Mouse (Mus musculus) adrenal gland (tissue): Measurements from ENCODE around the gene Ephx4.

Source experiments
- intact Hi-C: fragments of 180-260 bp; cut with DNase I; formaldehyde crosslinking; loops from one replicate; pipeline ENCODE4 v1.15.1; 2025

The Ephx4 gene

GRCm38 (mm10) chr5:107431249-107431648 lies 28.7 kb downstream of the Ephx4 start, which contains the start of gene Lpcat2b:
TSS of gene Lpcat2b (plus strand) at chr5:107431549.
- intact Hi-C loops, result no loop called here

- intact Hi-C loops, result no loop called here
Measured at GRCm38 (mm10) chr5:107434001-107434400, 31.5 kb downstream of the Ephx4 start.

- intact Hi-C loops, result loop anchor here (5.0 kb wide), 1 partner anchor 79 kb away; no protein-coding TSS in a partner anchor
Measured at GRCm38 (mm10) chr5:107436185-107436584, 33.6 kb downstream of the Ephx4 start.

- intact Hi-C loops, result loop anchor here (5.0 kb wide), 1 partner anchor 79 kb away; no protein-coding TSS in a partner anchor
Measured at GRCm38 (mm10) chr5:107436587-107437209, 34.2 kb downstream of the Ephx4 start.

GRCm38 (mm10) chr5:107437464-107438281 lies 35.1 kb downstream of the Ephx4 start, which contains the start of gene Btbd8:
TSS of gene Btbd8 (plus strand) at chr5:107437997.
- intact Hi-C loops, result loop anchor here (5.0 kb wide), 1 partner anchor 80 kb away; no protein-coding TSS in a partner anchor

- intact Hi-C loops, result loop anchor here (5.0 kb wide), 1 partner anchor 81 kb away; no protein-coding TSS in a partner anchor
Measured at GRCm38 (mm10) chr5:107438353-107438752, 35.8 kb downstream of the Ephx4 start.

- intact Hi-C loops, result no loop called here
Measured at GRCm38 (mm10) chr5:107441881-107442280, 39.3 kb downstream of the Ephx4 start.

- intact Hi-C loops, result no loop called here
Measured at GRCm38 (mm10) chr5:107444251-107444650, 41.7 kb downstream of the Ephx4 start.

- intact Hi-C loops, result no loop called here
Measured at GRCm38 (mm10) chr5:107447977-107448376, 45.4 kb downstream of the Ephx4 start.

GRCm38 (mm10) chr5:107448784-107449183 lies 46.2 kb downstream of the Ephx4 start:
- intact Hi-C loops, result no loop called here

GRCm38 (mm10) chr5:107449620-107450019 lies 47.1 kb downstream of the Ephx4 start:
- intact Hi-C loops, result no loop called here

- intact Hi-C loops, result no loop called here
Measured at GRCm38 (mm10) chr5:107450299-107450698, 47.8 kb downstream of the Ephx4 start.

GRCm38 (mm10) chr5:107462147-107463076 lies 59.9 kb downstream of the Ephx4 start:
- intact Hi-C loops, result no loop called here

- intact Hi-C loops, result no loop called here
Measured at GRCm38 (mm10) chr5:107466501-107466900, 64.0 kb downstream of the Ephx4 start.

GRCm38 (mm10) chr5:107467098-107467497 lies 64.6 kb downstream of the Ephx4 start:
- intact Hi-C loops, result no loop called here

GRCm38 (mm10) chr5:107470600-107471329 lies 68.2 kb downstream of the Ephx4 start:
- intact Hi-C loops, result no loop called here
